In genomic region chr15:99344148-99344870, GRCm38 (mm10) we compare ENCODE assay signal across 9 mouse cellular contexts. TPM values are rescaled to one million over a fixed set of nuclear protein-coding genes. Genes with fewer than 3 reads are reported as not detected.
A peak's percentile ranks its signal among the peaks of the same experiment; 100 is the strongest.
DNase-seq lines count a peak whose midpoint lies in the region; ATAC-seq and TF ChIP-seq lines count a peak whose summit lies in the region.
"Had no signal": no experiment of that assay in that cellular context is flagged by ENCODE, and none has a peak within 500 bp of the region (broad histone marks: within the 10 kb centered on the region; RNA-seq: fewer than 3 reads in every experiment).

No protein-coding gene starts in this region.

- H3K4me3 ChIP-seq in forebrain, embryonic 10.5 days = no peak overlapping the region
- no peak overlapping the region for H3K4me3 ChIP-seq in forebrain, embryonic 12.5 days (replicated peaks)
- H3K4me3 ChIP-seq in C2C12 (ENCODE audit: insufficient read depth, poor library complexity, severe bottlenecking) = no peak overlapping the region
- H3K4me3 ChIP-seq in heart, embryonic 10.5 days = peak overlapping the region; percentile 25
- H3K4me3 ChIP-seq in limb, embryonic 13.5 days = no peak overlapping the region

- H3K36me3 ChIP-seq in forebrain, embryonic 10.5 days (replicated peaks) = no peaks in the 10 kb centered on the region
- no peaks in the 10 kb centered on the region for H3K36me3 ChIP-seq in forebrain, embryonic 12.5 days (replicated peaks)
- peaks cover 2% of the 10 kb centered on the region for H3K36me3 ChIP-seq in C2C12 (ENCODE audit: control insufficient read depth, insufficient read depth)
- 0 out of 2 replicates have a peak, but pooled peaks cover 2% of the 10 kb centered on the region for H3K36me3 ChIP-seq in heart, embryonic 10.5 days
- no peaks in the 10 kb centered on the region for H3K36me3 ChIP-seq in limb, embryonic 13.5 days

- 75% methylated on average over 8 of the region's 8 CpGs for WGBS in forebrain, embryonic 10.5 days
- 73% methylated on average over 8 of the region's 8 CpGs for WGBS in forebrain, embryonic 12.5 days
- WGBS in heart, embryonic 10.5 days = 59% methylated on average over 8 of the region's 8 CpGs
- 30% methylated on average over 8 of the region's 8 CpGs for WGBS in limb, embryonic 13.5 days

- H3K27ac ChIP-seq in forebrain, embryonic 10.5 days = peak overlapping the region; percentile 69
- H3K27ac ChIP-seq in forebrain, embryonic 12.5 days = no peak overlapping the region
- H3K27ac ChIP-seq in heart, embryonic 10.5 days = peak overlapping the region; percentile 83
- H3K27ac ChIP-seq in limb, embryonic 13.5 days = peak overlapping the region; percentile 83

- H3K79me3 ChIP-seq in C2C12 (ENCODE audit: low read depth) = peaks cover 61% of the 10 kb centered on the region

- no peak for ATAC-seq in forebrain, embryonic 12.5 days (ENCODE audit: low FRiP score)
- no peak; the same call in 1 of the 2 replicates for ATAC-seq in limb, embryonic 13.5 days (ENCODE audit: low FRiP score, low read depth)

- no peak overlapping the region for H3ac ChIP-seq in C2C12 (ENCODE audit: control insufficient read depth, insufficient read length, low read depth)

- peaks cover 99% of the 10 kb centered on the region for H3K79me2 ChIP-seq in C2C12 (ENCODE audit: control insufficient read depth, insufficient read depth)

- no peak for DNase-seq in forebrain, embryonic 10.5 days (ENCODE audit: extremely low spot score, low spot score)
- no peak for DNase-seq in heart, embryonic 10.5 days (ENCODE audit: low spot score)
- no peak for DNase-seq in layer of hippocampus, adult 8-10 months (ENCODE audit: low spot score in 2 of 2)
- no peak for DNase-seq in left cerebral cortex, adult 11 months (ENCODE audit: low spot score)
- no peak for DNase-seq in layer of hippocampus, adult 9-11 months

- H3K9ac ChIP-seq in forebrain, embryonic 12.5 days = no peak overlapping the region
- peak overlapping the region; percentile 55 for H3K9ac ChIP-seq in limb, embryonic 13.5 days

- H3K4me1 ChIP-seq in forebrain, embryonic 10.5 days = peaks cover 54% of the 10 kb centered on the region
- peaks cover 28% of the 10 kb centered on the region for H3K4me1 ChIP-seq in forebrain, embryonic 12.5 days
- peaks cover 73% of the 10 kb centered on the region for H3K4me1 ChIP-seq in heart, embryonic 10.5 days
- H3K4me1 ChIP-seq in limb, embryonic 13.5 days = peaks cover 83% of the 10 kb centered on the region

- no peaks in the 10 kb centered on the region for H3K9me3 ChIP-seq in forebrain, embryonic 10.5 days
- no peaks in the 10 kb centered on the region for H3K9me3 ChIP-seq in forebrain, embryonic 12.5 days
- no peaks in the 10 kb centered on the region for H3K9me3 ChIP-seq in heart, embryonic 10.5 days
- H3K9me3 ChIP-seq in limb, embryonic 13.5 days = no peaks in the 10 kb centered on the region

- no peaks in the 10 kb centered on the region for H3K27me3 ChIP-seq in forebrain, embryonic 10.5 days (ENCODE audit: poor library complexity, severe bottlenecking)
- H3K27me3 ChIP-seq in forebrain, embryonic 12.5 days = no peaks in the 10 kb centered on the region
- H3K27me3 ChIP-seq in C2C12 (ENCODE audit: control insufficient read depth, insufficient read depth, insufficient read length) = no peaks in the 10 kb centered on the region
- H3K27me3 ChIP-seq in heart, embryonic 10.5 days (ENCODE audit: insufficient read depth, poor library complexity, severe bottlenecking) = no peaks in the 10 kb centered on the region
- H3K27me3 ChIP-seq in limb, embryonic 13.5 days = no peaks in the 10 kb centered on the region

- H3K4me2 ChIP-seq in forebrain, embryonic 12.5 days = no peak overlapping the region
- peak overlapping the region; percentile 34; the same call in 1 of the 2 replicates for H3K4me2 ChIP-seq in limb, embryonic 13.5 days (replicated peaks)

- TF ChIP-seq CTCF in C2C12 (IDR thresholded peaks at IDR 0.05; ENCODE audit: control insufficient read depth, insufficient read depth, insufficient read length) = no peak

TF ChIP-seq in C2C12, 6 proteins besides CTCF, POLR2A, EP300 and RAD21:
- TF ChIP-seq USF1 (IDR thresholded peaks at IDR 0.05; ENCODE audit: low read depth) = no peak
- no peak for TF ChIP-seq CEBPB (IDR thresholded peaks at IDR 0.05; ENCODE audit: low read depth)
- no peak for TF ChIP-seq FOSL1 (IDR thresholded peaks at IDR 0.05; ENCODE audit: insufficient read depth, low read length, poor library complexity, severe bottlenecking)
- TF ChIP-seq MAX (IDR thresholded peaks at IDR 0.05) = peak; percentile 74
- no peak for TF ChIP-seq MYOD1 (IDR thresholded peaks at IDR 0.05; ENCODE audit: control insufficient read depth, insufficient read length, low read depth)

RNA-seq across cellular contexts. Expression of gene Fmnl3, which starts 26.0 kb away (rescaled TPM):
- 14.3 and 16.9 TPM in 2 replicates for polyA plus RNA-seq in forebrain, embryonic 10.5 days (2016; fragmentation: Nextera tagmentation; extraction: Ambion mirVana)
- 12.1 and 14.1 TPM in 2 replicates for polyA plus RNA-seq in forebrain, embryonic 12.5 days (2016; fragmentation: Nextera tagmentation; extraction: Ambion mirVana)
- polyA plus RNA-seq in C2C12 (2012; fragmentation: generic; extraction: Trizol) = 76.6 TPM
- 14.3 and 17.5 TPM in 2 replicates for polyA plus RNA-seq in heart, embryonic 10.5 days (2016; fragmentation: Nextera tagmentation; extraction: Ambion mirVana)
- polyA plus RNA-seq in limb, embryonic 13.5 days (2015; fragmentation: Nextera tagmentation; extraction: Ambion mirVana) = 29.5 and 30.9 TPM in 2 replicates
- total RNA-seq in layer of hippocampus, adult 8-10 months (2022) = 10 to 100 TPM in 3 of 4 experiments, 1 to 10 TPM in 1; 8.9 to 19.6 (median 14.1) TPM

RNA-seq across cellular contexts. Expression of gene Tmbim6, which starts 48.4 kb away (rescaled TPM):
- 267 and 272 TPM in 2 replicates for polyA plus RNA-seq in forebrain, embryonic 10.5 days (2016; fragmentation: Nextera tagmentation; extraction: Ambion mirVana)
- 252 and 256 TPM in 2 replicates for polyA plus RNA-seq in forebrain, embryonic 12.5 days (2016; fragmentation: Nextera tagmentation; extraction: Ambion mirVana)
- 372 TPM for polyA plus RNA-seq in C2C12 (2012; fragmentation: generic; extraction: Trizol)
- polyA plus RNA-seq in heart, embryonic 10.5 days (2016; fragmentation: Nextera tagmentation; extraction: Ambion mirVana) = 295 and 308 TPM in 2 replicates
- polyA plus RNA-seq in limb, embryonic 13.5 days (2015; fragmentation: Nextera tagmentation; extraction: Ambion mirVana) = 287 and 298 TPM in 2 replicates
- 100 to 1,000 TPM; 349 to 403 (median 360) TPM for total RNA-seq in layer of hippocampus, adult 8-10 months (2022)

RNA-seq across cellular contexts. Expression of gene Fam186b, which starts 48.6 kb away (rescaled TPM):
- 0.11 and 0.17 TPM in 2 replicates for polyA plus RNA-seq in forebrain, embryonic 10.5 days (2016; fragmentation: Nextera tagmentation; extraction: Ambion mirVana)
- 0.18 and 0.19 TPM in 2 replicates for polyA plus RNA-seq in forebrain, embryonic 12.5 days (2016; fragmentation: Nextera tagmentation; extraction: Ambion mirVana)
- polyA plus RNA-seq in C2C12 (2012; fragmentation: generic; extraction: Trizol) = not detected
- polyA plus RNA-seq in heart, embryonic 10.5 days (2016; fragmentation: Nextera tagmentation; extraction: Ambion mirVana) = 0.19 and 0.37 TPM in 2 replicates
- polyA plus RNA-seq in limb, embryonic 13.5 days (2015; fragmentation: Nextera tagmentation; extraction: Ambion mirVana) = 0.15 and 0.36 TPM in 2 replicates
- 1 to 10 TPM in 3 of 4 experiments, under 1 TPM in 1; 0.61 to 2.6 (median 1.6) TPM for total RNA-seq in layer of hippocampus, adult 8-10 months (2022)
- polyA plus RNA-seq: neural tube, embryonic 11.5 days had no signal

RNA-seq across cellular contexts. Expression of gene Prpf40b, which starts 49.4 kb away (rescaled TPM):
- polyA plus RNA-seq in forebrain, embryonic 10.5 days (2016; fragmentation: Nextera tagmentation; extraction: Ambion mirVana) = 60.7 and 62.2 TPM in 2 replicates
- polyA plus RNA-seq in forebrain, embryonic 12.5 days (2016; fragmentation: Nextera tagmentation; extraction: Ambion mirVana) = 86.9 and 88.2 TPM in 2 replicates
- polyA plus RNA-seq in C2C12 (2012; fragmentation: generic; extraction: Trizol) = 24.7 TPM
- 40.0 and 54.7 TPM in 2 replicates for polyA plus RNA-seq in heart, embryonic 10.5 days (2016; fragmentation: Nextera tagmentation; extraction: Ambion mirVana)
- polyA plus RNA-seq in limb, embryonic 13.5 days (2015; fragmentation: Nextera tagmentation; extraction: Ambion mirVana) = 77.6 and 80.3 TPM in 2 replicates
- total RNA-seq in layer of hippocampus, adult 8-10 months (2022) = 100 to 1,000 TPM in 1 of 4 experiments, 10 to 100 TPM in 3; 93.1 to 117 (median 99.9) TPM
